Mouse (Mus musculus): ENCODE measurements around the gene Wdfy3. TPM values are rescaled to one million over a fixed set of nuclear protein-coding genes. Genes with fewer than 3 reads are reported as not detected.
"Not testable (repeated sequence)": the region's sequence is repeated elsewhere in the genome, so short reads cannot be mapped to it uniquely, and the experiment has no call there.

Wdfy3 gene
- total RNA-seq, 2 experiments from 2014 or later: 103 to 105 TPM

DNA sequence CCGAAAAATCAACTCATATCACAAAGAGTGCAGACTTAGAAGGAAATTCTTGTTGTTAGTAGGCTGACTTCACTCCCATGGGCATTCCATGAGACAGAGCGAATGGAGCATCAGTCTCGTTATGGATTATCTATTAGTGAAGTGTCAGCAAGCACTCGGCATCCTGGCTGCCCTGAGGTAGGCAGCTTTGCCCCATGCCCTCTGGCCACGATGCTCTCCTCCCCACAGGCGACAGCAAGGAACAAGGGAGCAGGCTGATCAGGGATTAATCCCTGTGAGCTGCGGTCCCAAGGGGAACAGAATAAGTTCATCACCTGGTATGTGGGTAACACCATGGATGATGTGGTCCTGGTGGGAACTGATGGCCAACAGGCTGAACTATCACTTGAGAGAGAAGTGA, 55.9 kb downstream of the Wdfy3 start:
- intact Hi-C loops (cut with DNase I): no loop called here
- DNase-seq (ENCODE audit: extremely low spot score in 1 of 2, low spot score in 2 of 2): no peak

DNA sequence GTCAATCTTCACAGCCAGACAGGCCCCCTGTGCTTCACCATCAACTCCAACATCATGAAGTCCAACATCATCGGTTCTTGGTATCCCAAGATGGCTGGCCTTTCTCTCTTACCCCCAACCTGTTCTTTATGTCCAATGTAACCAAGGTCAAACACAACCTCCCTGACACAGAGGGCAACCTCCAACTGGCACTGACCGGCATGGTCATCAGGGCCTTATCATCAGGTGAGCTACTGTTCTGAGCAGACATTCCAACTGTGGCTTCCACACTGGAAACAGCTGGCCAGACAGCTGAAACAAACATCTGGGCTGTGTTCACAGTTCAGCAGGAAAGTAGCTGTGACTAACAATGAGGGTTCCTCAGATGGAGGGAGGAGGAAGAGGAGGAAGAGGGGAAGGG, 58.8 kb downstream of the Wdfy3 start:
- no peak for DNase-seq (ENCODE audit: extremely low spot score in 1 of 2, low spot score in 2 of 2)
- intact Hi-C loops (cut with DNase I): no loop called here

DNA sequence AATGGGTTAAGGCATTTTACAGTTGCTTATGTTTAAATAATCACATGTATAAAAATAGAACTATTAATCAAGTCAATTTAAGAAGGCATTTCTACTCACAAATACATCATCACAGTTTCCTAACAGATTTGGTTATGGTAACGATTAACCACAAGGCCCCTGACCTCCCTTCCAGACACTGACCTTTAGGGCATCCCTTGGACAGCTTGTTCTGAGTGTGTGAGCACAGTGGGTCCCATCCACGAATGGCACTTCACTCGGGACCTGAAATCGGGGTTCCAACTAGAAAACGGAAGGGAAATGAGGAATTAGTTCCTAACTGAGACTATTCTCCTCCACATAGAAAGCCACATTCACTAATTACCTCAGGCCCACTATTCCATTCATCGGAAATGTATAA, 60.1 kb downstream of the Wdfy3 start:
- no peak for DNase-seq (ENCODE audit: extremely low spot score in 1 of 2, low spot score in 2 of 2)
- intact Hi-C loops (cut with DNase I): no loop called here

DNA sequence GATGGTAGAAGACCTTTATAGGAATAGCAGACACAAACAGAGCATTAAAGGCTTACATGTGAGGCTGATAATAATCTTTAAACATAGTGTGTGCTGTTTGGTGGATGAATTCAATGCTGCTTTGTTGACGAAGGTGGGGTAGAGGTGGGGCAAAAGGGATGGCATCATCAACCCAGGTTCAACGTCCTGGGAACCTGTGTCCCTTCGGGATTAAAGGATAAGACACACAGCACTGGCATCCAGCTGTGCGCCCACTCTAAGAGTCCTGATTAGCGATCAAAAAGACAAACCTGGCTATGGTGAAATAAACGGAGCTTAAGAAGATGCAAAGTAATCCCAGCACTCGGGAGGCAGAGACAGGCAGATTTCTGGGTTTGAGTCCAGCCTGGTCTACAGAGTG, 61.0 kb downstream of the Wdfy3 start:
- intact Hi-C loops (cut with DNase I): no loop called here
- no peak for DNase-seq (ENCODE audit: extremely low spot score in 1 of 2, low spot score in 2 of 2)

DNA sequence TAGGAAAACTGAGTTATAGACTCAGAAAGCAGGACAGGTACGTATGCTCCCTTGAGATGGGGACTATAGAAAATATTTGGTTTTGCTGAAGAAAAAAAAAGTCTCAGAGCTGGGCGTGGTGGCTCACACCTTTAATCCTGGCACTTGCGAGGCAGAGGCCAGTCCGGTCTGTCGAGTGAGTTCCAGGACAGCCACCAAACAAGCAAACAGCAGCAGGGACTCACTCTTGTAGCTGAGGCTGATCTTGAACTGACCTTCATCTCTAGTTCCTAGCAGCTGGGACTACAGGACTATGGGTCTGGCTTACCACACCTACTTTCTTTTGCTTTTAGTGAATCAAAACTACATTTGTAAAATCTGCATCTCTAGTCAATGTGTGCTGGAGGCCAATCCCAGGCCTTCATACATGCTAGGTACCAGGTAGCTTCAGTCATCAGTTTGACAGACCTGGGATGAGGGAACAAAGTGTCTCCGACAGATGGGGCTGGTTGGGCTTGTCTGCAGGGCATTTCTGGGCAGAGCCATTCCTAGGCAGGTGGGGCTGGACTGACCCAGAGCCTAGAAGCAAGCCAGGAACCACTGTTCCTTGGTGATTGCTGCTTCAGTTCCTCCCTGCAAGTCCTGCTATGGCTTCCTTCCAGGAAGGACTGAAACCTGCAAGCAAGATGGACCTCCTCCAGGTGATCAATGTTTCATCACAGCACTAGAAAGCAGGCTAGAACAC, 63.3 kb downstream of the Wdfy3 start:
- DNase-seq (ENCODE audit: extremely low spot score in 1 of 2, low spot score in 2 of 2): no peak
- intact Hi-C loops (cut with DNase I): no loop called here

DNA sequence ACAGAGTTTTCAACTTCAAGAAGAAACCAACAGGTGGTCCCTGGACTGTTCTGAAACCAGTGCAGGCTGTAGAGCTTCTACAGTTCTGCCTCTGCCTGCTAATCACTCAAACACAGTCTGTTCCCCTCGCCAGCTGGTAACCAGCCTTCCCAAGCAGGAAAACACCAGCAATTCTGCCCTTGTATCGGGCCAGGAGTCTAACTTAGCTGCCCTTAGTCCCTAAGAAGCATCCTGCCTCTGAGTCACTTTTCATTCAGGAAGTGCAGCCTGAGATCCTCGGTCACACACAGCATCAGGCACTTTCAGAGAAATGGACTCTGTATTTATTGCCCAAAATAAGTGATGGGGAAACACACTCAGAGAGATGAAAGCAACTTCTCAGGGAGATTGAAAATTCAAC, 66.3 kb downstream of the Wdfy3 start:
- intact Hi-C loops (cut with DNase I): no loop called here
- no peak for DNase-seq (ENCODE audit: extremely low spot score in 1 of 2, low spot score in 2 of 2)

DNA sequence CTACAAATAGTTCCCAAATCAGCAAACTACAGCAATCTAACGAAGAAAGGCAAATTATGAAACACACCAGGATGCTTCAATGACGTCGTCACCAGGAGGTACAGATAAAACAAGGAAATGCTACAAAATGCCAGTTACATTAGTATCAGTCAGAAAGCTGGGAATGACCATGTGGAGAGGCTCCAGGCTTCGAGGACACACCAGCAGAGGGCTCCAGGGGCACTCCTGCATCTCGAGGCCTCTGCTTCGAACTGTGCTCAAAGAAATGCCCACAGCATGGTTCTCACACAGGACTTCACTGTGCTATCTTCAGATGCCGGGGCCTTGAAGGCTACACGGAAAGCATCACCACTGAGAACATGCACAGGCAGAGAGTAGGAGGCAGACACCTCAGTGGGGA, 68.7 kb downstream of the Wdfy3 start:
- DNase-seq (ENCODE audit: extremely low spot score in 1 of 2, low spot score in 2 of 2): no peak
- intact Hi-C loops (cut with DNase I): no loop called here

DNA sequence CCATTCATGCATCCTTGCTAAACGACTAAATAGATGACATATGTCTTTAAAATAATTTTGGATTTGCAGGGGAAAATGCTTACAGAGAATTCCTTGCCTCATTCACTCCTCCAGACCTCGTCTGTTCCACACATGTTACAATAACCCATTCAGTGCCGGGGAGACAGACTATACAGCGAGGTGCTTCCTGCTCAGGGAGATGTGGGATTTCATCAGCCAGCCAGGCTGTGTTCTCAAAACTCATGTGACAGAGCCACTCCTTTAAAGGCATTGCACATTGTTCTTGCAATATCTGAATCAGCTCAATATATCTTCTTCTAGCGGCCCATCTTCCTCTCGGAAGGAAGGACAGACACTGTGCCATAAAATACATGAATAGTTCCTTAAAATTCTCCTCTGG, 70.8 kb downstream of the Wdfy3 start:
- DNase-seq (ENCODE audit: extremely low spot score in 1 of 2, low spot score in 2 of 2): no peak
- intact Hi-C loops (cut with DNase I): no loop called here

DNA sequence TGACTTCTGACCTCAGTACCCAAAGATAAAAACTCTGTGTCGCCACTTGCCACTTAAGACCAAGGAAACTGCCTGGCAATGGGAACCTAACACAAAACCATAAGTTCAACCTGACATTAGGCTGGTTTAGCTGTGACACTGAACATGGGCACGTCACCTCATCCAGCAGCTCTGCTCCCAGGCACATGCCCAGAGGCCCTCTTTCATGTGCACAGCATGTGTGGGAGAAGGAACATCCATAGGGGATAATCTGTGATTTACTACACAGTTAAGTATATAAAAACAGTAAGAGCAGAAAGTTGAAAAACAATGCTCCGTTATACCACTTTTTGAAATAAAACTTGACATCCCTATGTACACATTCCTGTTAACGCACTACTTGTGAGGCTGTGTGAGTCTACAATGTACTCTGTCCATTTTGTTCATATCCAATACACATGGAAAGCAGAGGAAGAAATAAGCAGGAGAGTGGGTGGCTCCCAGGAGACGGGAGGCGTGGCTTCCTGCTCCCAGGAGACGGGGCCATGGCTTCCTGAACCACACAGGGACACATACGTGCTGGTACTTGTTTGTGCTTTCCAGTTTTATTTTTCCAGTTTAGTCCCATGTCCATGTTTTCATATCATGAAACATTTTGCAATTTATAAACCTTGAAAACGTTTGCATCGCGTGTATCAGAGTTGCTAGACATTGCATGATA, 73.5 kb downstream of the Wdfy3 start:
- peak in 1 of 2 experiments; percentile 62 for DNase-seq (ENCODE audit: extremely low spot score in 1 of 2, low spot score in 2 of 2)
- intact Hi-C loops (cut with DNase I): no loop called here

DNA sequence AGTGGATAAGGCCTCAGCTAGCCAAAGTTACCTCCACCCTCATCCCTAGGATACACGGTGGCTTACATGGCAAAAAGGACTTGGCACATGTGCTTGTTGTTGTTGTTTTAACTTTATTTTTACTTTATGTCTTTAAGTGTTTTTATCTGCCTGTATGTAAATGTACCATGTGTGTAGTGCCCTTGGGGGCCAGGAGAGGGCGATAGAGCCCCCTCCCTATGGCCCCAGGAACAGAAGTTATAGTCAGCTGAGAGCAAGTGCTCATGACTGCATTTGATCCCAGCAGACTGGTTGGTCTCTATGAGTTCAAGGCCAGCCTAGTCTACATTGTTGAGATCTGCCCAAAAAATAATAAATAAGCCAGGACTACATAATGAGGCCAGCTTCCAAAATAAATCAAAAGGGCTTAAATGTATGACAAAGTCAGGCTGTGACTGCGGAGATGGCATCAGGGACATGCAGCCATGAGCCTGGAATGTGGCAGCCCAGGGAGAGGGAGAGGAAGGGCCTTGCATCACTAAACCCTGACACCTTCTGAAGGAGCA, 74.2 kb downstream of the Wdfy3 start:
- DNase-seq (ENCODE audit: extremely low spot score in 1 of 2, low spot score in 2 of 2): no peak
- intact Hi-C loops (cut with DNase I): no loop called here

DNA sequence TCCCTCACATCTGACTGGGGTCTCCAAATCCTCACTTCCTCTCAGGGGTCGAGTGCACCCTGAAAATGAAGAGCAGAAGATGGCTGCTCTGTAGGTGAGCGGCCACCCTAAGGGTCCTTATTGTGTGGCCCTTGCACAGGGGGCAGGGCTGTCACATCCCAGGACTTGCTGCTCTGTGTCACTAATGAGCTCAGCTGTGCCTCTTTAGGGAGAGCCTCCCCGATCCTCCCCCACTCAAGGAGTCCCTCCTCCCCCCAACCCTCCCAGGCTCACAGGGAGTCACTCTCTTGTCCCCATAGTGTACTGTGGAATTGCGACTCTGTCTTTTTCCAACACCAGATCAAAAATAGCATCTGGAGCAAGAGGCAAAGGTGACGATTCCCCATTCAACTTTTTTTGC, 75.7 kb downstream of the Wdfy3 start:
- intact Hi-C loops (cut with DNase I): no loop called here
- no peak for DNase-seq (ENCODE audit: extremely low spot score in 1 of 2, low spot score in 2 of 2)

DNA sequence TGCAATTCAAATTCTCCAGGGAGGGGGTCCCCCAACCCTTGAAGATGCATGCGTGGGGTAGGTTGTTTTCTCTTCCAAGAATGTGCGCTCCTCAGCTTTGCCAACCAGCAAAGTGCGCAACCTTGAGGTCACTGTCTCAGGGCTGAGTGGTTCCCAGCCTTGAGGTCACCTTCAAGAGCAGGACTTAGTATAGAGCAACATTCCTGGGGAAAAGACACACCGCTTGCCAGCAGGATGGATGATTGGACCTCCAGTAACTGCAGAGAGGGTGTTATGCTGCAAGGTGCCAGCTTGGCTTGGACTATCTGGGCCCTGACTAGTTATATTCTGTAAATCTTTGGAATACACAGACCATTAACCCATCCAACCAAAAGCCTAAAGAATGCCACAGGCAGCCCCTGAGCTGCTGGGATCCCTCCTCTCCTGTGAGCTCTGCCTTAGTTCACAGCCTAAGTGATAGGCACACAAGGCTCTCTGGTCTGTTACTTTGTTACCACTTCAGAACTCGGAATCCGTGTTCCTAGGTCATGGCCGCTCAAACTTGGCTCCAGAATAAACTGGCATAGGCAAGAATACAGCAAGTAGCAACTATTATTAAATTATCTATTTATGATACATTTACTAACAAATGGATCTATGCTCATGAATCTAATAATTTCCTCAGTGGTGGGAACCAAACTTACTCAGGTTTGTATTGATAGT, 76.6 kb downstream of the Wdfy3 start:
- no peak for DNase-seq (ENCODE audit: extremely low spot score in 1 of 2, low spot score in 2 of 2)
- intact Hi-C loops (cut with DNase I): no loop called here

DNA sequence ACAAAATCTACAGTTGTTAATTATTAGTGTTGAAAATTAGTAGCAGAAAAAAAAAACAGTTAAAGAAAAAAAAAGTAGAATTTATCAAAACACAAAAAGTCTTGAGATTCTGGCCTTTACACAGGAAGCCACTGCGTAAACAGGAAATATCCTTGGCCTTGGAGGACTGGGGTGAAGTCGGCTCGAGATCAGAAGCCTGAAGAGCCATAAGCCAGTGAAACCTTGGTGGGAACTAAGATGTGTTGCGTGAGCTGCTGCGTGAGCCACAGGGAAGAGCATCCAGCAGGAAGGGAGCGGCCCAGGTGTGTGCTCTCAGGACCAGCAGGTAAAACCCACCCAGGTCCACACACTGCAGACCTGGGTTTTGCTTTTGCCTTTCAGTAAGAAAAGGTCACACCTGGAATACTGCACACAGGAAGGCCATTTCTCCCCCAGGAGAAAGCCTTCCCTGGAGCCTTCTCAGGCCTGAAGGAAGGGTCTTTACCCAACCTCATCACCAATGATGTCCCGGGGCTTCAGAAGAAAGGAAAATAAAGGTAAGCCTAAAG, 79.3 kb downstream of the Wdfy3 start:
- no peak for DNase-seq (ENCODE audit: extremely low spot score in 1 of 2, low spot score in 2 of 2)
- intact Hi-C loops (cut with DNase I): no loop called here

DNA sequence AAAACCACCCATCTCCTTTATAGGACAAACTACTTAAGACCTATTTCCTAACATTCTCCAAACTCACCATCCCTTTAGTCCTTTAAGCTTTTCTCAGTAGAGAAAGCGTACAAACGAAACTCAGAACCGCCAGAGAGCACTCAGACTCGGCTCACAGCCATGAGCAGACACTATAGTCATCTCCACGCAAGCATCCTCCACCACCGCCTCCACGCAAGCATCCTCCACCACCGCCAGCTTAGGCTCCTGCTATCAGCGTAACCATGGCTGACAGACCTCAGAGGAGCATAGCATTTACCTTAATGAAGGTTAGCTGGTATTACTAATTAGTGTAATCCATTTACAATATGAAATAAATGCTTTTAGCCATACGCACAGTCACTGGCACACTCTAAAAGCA, 81.2 kb downstream of the Wdfy3 start:
- intact Hi-C loops (cut with DNase I): no loop called here
- DNase-seq (ENCODE audit: extremely low spot score in 1 of 2, low spot score in 2 of 2): no peak

DNA sequence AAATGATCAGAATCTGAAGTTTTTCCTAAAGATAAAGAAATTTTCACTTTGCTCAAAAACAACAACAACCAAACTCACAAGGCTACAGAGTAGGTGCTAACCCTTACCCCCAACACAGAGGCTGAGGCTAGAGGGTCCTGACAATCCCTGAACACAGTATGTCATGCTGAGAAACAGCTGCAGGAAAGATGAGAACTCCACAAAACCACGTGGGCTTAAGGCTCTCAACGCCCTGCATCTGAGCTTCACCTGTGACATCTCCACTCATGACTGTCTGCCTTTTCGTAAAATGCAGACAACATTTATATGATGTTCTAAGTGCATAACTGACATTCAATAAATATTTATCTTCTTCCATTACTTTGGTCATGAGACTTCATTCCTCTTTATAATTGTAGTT, 83.0 kb downstream of the Wdfy3 start:
- DNase-seq (ENCODE audit: extremely low spot score in 1 of 2, low spot score in 2 of 2): no peak
- intact Hi-C loops (cut with DNase I): no loop called here

DNA sequence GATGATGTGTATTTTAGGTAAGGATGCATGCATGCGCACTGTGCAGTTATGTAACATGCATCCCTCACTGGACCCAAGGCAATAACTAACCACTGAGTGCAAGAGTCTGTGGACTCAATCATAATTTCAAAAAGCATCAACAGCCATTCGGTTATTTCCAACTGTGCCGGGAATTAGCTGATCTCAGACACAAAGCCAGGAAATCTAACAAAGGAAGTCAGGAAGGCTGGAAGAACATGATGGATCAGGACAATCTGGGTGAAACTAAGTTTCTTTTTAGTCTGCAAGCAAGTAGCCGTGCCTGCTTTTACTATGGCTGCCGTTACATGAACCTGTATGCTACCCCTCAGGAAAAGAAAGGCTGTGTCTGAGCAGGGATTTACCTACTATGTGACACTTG, 87.5 kb downstream of the Wdfy3 start:
- DNase-seq (ENCODE audit: extremely low spot score in 1 of 2, low spot score in 2 of 2): no peak
- intact Hi-C loops (cut with DNase I): no loop called here

DNA sequence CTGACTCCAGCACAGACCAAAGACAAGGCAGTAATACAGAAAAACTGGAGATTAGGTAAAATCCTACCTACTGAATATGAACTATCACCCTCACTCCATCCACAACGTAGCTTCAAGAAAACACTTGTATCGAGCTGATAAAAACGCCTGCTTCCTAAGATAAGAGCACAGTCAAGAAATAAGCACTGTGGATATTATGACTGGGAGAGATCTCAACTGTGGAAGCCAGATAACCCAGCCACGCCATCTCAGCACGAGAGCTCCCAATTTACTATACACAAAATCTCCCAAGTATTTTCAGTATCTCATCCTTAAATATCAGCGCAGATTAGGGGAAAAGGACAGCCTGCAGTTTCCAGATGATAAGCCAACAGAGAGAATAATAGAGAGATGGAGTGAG, 90.1 kb downstream of the Wdfy3 start:
- intact Hi-C loops (cut with DNase I): no loop called here
- no peak for DNase-seq (ENCODE audit: extremely low spot score in 1 of 2, low spot score in 2 of 2)

DNA sequence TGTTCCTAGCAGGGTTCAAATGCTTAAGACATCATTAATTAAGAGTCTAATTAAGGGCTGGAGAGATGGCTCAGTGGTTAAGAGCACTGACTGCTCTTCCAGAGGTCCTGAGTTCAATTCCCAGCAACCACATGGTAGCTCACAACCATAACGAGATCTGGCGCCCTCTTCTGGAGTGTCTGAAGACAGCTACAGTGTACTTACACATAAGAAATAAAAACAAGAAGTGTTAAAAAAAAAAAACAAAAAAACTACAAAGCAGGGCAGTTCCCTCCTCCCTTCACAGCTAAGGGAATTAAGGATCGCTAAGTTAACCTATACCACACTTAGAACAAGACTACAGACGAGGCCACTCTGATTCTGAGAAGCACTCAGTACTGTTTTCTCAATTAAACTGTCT, 97.1 kb downstream of the Wdfy3 start:
- intact Hi-C loops (cut with DNase I); DNase-seq (ENCODE audit: extremely low spot score in 1 of 2, low spot score in 2 of 2): not testable (repeated sequence)

DNA sequence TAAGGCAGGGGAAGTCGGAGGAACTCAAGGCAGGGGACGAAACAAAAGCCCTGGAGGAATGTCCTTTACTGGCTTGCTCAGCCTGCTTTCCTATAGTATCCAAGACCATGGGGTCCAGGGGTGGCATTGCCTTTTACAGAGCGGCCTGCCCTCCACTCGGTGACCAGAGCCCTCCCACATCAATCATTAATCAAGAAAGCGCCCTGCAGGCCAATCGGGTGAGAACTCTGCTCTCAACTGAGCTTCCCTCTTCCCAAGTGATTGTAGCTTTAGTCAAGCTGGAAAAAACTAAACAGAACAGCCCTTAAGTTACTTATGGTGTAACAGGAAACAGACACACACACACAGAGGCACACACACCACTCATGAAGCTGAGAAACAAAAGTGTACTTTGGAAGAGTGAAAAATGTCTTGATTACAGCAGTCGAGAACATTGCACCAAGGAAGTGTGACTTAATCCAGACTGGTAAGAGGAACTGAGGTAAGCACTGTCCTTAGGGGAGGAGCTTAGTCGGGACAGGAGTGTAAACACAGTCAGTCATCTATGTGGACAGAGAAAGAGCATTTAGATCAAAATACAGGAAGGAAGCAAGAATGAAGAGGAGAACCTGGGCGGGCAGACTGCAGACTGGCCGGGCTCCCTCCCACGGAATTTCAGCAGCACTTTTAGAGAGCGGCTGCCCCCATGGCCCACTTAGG, 101.4 kb downstream of the Wdfy3 start:
- no peak for DNase-seq (ENCODE audit: extremely low spot score in 1 of 2, low spot score in 2 of 2)
- intact Hi-C loops (cut with DNase I): no loop called here

All from left cerebral cortex, postnatal 10 days (tissue).